Mouse (Mus musculus) midbrain, embryonic 12.5 days (tissue): ENCODE results near the gene Rsad2. TPM values are rescaled to one million over a fixed set of nuclear protein-coding genes. Genes with fewer than 3 reads are reported as not detected.

Experiments used
- ATAC-seq: fragments of 200-750 bp; cut with Nextera tagmentation; 2 replicates; pipeline ENCODE4 v1.8.0; 2017; ENCODE audit warnings: low read depth, moderate TSS enrichment, moderate library complexity; ENCODE audit not compliant: low FRiP score
- H3K27ac ChIP-seq: fragments of 300-500 bp; sonication (generic); replicated peaks from 2 replicates; pipeline ENCODE4 v1.5.1; 2016; ENCODE audit warnings: mild to moderate bottlenecking
- H3K27me3 ChIP-seq: fragments of 300-500 bp; sonication (generic); 2 replicates; pipeline ENCODE4 v1.6.1; 2016; ENCODE audit warnings: mild to moderate bottlenecking
- H3K36me3 ChIP-seq: fragments of 300-500 bp; sonication (generic); 2 replicates; pipeline ENCODE4 v1.6.1; 2016
- H3K4me1 ChIP-seq: fragments of 300-500 bp; sonication (generic); 2 replicates; pipeline ENCODE4 v1.6.1; 2016
- H3K4me2 ChIP-seq: fragments of 300-500 bp; sonication (generic); replicated peaks from 2 replicates; pipeline ENCODE4 v1.6.1; 2016; ENCODE audit warnings: mild to moderate bottlenecking, moderate library complexity
- H3K4me3 ChIP-seq: fragments of 300-500 bp; sonication (generic); 2 replicates; pipeline ENCODE4 v1.5.1; 2016; ENCODE audit warnings: mild to moderate bottlenecking
- H3K9ac ChIP-seq: fragments of 300-500 bp; sonication (generic); replicated peaks from 2 replicates; pipeline ENCODE4 v1.6.1; 2016; ENCODE audit warnings: mild to moderate bottlenecking, moderate library complexity
- H3K9me3 ChIP-seq: fragments of 300-500 bp; sonication (generic); 2 replicates; pipeline ENCODE4 v1.6.1; 2016; ENCODE audit warnings: mild to moderate bottlenecking
- WGBS: fragments of 180-500 bp; shearing (Covaris S2); methylation state at CpG from one replicate; pipeline ENCODE4 v1.1.7; 2016; 5-methylcytosine and 5-hydroxymethylcytosine counted together
- polyA plus RNA-seq: library from polyadenylated mRNA; unstranded; fragments of >200 nt; fragmentation: Nextera tagmentation; extraction: Ambion mirVana; gene quantifications from 2 replicates; pipeline ENCODE4 v1.2.1, GENCODE M21; 2016

Rsad2 gene
- polyA plus RNA-seq, 1 experiment from 2014 or later = 0.23 TPM

DNA sequence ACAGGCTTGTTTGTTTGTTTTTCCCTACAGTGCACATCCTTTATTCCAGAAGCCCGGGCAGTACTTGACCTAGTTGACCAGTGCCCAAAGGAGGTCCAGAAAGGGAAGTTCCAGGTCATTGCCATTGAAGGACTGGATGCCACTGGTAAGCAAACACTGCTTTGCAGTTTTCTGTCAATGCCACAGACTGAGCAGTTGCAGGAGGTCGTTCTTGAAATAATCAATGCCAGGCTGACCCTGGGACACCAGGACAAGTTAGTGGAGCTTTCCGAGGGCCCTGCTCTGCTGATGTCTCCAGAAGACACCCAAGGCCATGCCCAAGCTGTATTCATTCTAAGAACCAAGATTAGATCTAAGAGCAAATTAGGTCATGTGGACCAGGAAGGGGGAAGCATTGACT lies 15.1 kb upstream of the Rsad2 start:
- Histone ChIP-seq H3K27me3 (no peaks in the 10 kb centered on the region), H3K9me3 (no peaks in the 10 kb centered on the region), H3K27ac (no peak overlapping the region), H3K4me1 (peaks cover 12% of the 10 kb centered on the region), H3K36me3 (no peaks in the 10 kb centered on the region), H3K4me3 (no peak overlapping the region), H3K4me2 (no peak overlapping the region), H3K9ac (no peak overlapping the region)
- WGBS = 79% methylated on average over 3 of the region's 3 CpGs
- ATAC-seq = no peak

DNA sequence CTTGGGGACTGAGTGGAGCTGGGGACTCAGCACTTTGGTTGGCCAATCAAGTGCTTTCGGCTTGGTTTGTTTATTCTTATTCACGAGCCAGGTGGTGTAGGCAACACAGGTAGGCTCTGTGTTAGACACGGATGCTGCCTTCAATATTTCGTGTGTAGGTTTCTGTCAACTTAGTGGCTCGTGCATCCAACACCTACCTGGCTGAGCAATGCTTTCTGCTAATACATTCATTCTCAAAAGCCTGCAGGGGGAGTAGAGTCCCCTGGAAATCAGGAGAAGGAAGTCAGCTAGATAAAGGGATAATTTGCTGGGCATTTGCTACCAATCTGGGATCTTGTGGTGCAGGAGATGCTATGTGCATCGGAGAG lies 13.8 kb upstream of the Rsad2 start:
- H3K9me3 ChIP-seq = no peaks in the 10 kb centered on the region
- no peak; the same call in 1 of the 2 replicates for ATAC-seq
- H3K4me2 ChIP-seq = peak overlapping the region; percentile 98
- H3K4me3 ChIP-seq = peak overlapping the region; percentile 64
- H3K36me3 ChIP-seq = no peaks in the 10 kb centered on the region
- peaks cover 12% of the 10 kb centered on the region for H3K4me1 ChIP-seq
- peak overlapping the region; percentile 81; the same call in 1 of the 2 replicates for H3K27ac ChIP-seq
- H3K9ac ChIP-seq = peak overlapping the region; percentile 87
- WGBS = 28% methylated on average over 6 of the region's 6 CpGs
- H3K27me3 ChIP-seq = no peaks in the 10 kb centered on the region

DNA sequence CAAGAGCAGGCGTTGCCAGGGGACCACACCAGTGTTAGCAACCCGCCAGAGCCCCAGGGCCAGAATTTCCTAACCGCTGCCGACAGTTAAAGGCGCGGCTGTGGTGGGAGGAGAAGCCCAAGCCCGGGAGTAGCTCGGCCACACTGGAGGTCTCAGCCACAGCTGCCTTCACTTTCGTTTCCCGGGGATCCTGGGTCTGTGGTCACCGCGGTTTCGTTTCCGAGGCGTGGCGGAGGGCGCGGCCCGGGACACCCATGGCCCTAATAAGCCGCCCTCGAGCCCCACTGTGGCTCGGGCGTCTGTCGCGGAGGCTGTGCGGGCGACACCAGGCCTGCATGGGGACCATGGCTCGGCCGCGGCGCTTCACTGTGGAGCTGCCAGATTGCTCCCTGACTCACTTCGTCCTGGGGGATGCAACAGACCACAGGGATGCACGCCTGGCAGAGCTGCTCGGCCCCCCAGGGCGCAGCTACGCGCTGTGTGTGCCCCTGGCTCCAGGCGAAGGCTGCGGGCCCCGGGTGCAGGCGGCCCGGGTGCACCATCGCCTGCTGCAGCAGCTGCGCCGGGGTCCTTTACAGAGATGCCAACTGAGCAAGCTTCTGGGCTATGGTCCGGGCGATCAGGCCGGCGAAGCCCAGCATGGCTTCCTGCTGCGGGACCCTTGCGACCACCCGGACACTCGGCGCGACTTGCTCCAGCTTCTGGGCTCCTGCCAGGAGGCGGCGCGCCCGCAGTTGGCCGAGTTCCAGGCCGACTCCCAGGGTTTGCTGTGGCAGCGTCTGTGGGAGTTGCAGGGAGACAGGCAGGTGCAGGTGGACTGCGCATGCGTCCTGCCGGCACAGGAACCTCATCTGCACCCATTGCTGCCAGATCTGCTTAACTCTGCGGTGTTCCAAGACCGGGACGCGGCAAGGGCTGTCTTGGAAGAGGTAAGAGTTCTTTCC lies 13.1 kb upstream of the Rsad2 start, which contains the start of gene Cmpk2:
TSS of gene Cmpk2 (plus strand) at position 107 of the 944 bp plus-strand sequence.
- H3K4me2 ChIP-seq = peak within 1 kb of the TSS; percentile 98

DNA sequence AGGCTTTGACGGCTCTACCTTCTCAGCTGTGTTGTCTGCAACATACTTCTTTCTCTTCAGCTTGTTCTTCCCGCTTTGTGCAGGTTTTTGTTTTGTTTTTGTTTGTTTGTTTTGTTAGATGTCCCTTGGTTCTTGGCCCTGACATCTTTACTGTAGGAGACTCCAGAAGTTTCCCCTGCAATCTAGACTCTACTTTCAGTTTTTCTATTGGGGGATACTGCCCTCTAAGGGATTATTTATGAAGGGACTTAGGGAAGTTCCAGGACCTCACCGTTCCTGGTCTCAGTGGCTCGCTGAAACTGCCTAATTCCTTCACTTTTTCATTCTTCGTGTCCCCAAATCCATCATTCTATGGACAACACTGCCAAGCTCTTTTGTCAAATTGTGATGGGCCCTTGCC lies 9.3 kb upstream of the Rsad2 start:
- no peaks in the 10 kb centered on the region for H3K27me3 ChIP-seq
- WGBS = 78% methylated on average over 5 of the region's 5 CpGs
- no peak overlapping the region for H3K27ac ChIP-seq
- H3K4me3 ChIP-seq = no peak overlapping the region
- H3K9me3 ChIP-seq = no peaks in the 10 kb centered on the region
- no peak for ATAC-seq
- no peak overlapping the region for H3K9ac ChIP-seq
- peaks cover 12% of the 10 kb centered on the region for H3K4me1 ChIP-seq
- H3K4me2 ChIP-seq = no peak overlapping the region
- no peaks in the 10 kb centered on the region for H3K36me3 ChIP-seq

More for the DNA sequence above, 13.1 kb upstream of the Rsad2 start, which contains the start of gene Cmpk2:
- Histone ChIP-seq H3K9ac (peak within 1 kb of the TSS; percentile 87), H3K9me3 (no peaks in the 10 kb centered on the region), H3K27me3 (no peaks in the 10 kb centered on the region), H3K27ac (peak within 1 kb of the TSS; percentile 81), H3K36me3 (no peaks in the 10 kb centered on the region), H3K4me3 (peak within 1 kb of the TSS; percentile 64), H3K4me1 (peaks cover 12% of the 10 kb centered on the region)
- peak; percentile 84 for ATAC-seq
- WGBS = under 1% methylated on average over 67 of the region's 69 CpGs

DNA sequence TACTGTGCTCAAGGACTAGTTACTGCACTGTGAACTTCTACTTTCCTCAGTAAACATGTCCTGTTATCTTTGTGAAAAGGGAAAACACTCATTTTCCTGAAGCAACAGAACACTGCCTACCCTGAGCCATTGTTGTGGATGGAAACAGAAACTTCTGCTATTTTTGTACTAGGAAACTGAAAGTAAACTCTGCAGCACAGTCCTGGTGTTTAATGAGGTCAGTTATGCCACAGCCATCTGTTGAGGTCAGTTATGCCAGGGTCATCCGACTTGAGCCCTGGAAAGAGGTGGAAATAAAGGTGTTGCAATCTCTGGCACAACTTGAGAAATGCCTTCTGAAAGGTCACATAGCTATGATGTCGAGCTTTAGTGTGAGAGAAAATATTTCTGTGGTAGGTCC lies 3.8 kb upstream of the Rsad2 start:
- Histone ChIP-seq H3K4me3 (no peak overlapping the region), H3K36me3 (no peaks in the 10 kb centered on the region), H3K27me3 (no peaks in the 10 kb centered on the region), H3K4me1 (peaks cover 8% of the 10 kb centered on the region; the same call in 1 of the 2 replicates), H3K9ac (no peak overlapping the region), H3K27ac (no peak overlapping the region), H3K4me2 (no peak overlapping the region), H3K9me3 (no peaks in the 10 kb centered on the region)
- ATAC-seq = no peak
- WGBS = 64% methylated on average over 2 of the region's 2 CpGs

DNA sequence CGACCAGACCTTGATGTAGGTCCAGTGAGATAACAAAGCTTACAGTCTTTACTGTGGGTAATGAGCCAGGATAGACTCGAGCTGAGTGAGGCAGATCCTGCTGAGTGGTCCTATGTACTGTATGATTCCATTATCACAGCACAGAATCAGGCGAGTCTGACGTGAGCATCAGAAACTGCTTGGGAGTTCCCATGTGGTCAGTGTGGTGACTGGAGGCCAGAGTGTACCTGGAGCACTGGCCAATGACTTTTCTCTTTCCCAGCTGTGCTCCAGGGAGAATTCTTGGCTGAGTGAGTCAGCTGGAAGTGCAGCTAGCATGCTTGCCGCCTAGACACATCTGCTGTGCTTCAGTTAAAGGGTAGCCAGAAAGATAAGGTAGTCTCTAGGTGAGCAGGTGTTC lies 1.6 kb downstream of the Rsad2 start:
- no peaks in the 10 kb centered on the region for H3K36me3 ChIP-seq

DNA sequence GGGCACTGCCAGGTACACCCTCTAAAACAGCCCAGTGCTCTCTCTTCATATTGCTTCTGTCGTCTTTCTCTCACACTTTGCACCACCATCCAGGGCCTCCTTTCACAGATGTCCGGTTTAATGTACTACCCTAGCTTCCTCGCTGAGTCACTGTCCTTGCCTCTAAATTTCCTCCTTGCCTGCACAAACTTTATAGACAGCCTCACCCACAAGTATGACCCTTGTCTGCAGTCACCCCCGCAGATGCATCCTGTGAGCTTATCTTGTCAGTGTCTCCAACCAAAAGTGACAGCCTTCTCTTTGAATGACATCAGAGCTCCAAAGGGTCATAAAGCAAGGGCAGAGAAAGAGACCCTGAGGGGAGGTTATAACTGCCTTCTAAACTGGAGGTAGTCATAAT lies 3.3 kb downstream of the Rsad2 start:
- Histone ChIP-seq H3K27me3 (no peaks in the 10 kb centered on the region), H3K36me3 (no peaks in the 10 kb centered on the region), H3K9ac (no peak overlapping the region), H3K4me2 (no peak overlapping the region), H3K4me3 (no peak overlapping the region), H3K27ac (no peak overlapping the region), H3K4me1 (peaks cover 8% of the 10 kb centered on the region; the same call in 1 of the 2 replicates), H3K9me3 (no peaks in the 10 kb centered on the region)
- WGBS = 79% methylated on average over 4 of the region's 4 CpGs
- no peak for ATAC-seq

More for the DNA sequence above, 1.6 kb downstream of the Rsad2 start:
- H3K9ac ChIP-seq = no peak overlapping the region
- no peaks in the 10 kb centered on the region for H3K27me3 ChIP-seq
- H3K9me3 ChIP-seq = no peaks in the 10 kb centered on the region
- no peak overlapping the region for H3K4me3 ChIP-seq
- peaks cover 8% of the 10 kb centered on the region; the same call in 1 of the 2 replicates for H3K4me1 ChIP-seq
- WGBS = 64% methylated on average over 5 of the region's 5 CpGs
- no peak for ATAC-seq
- H3K27ac ChIP-seq = no peak overlapping the region
- H3K4me2 ChIP-seq = no peak overlapping the region

DNA sequence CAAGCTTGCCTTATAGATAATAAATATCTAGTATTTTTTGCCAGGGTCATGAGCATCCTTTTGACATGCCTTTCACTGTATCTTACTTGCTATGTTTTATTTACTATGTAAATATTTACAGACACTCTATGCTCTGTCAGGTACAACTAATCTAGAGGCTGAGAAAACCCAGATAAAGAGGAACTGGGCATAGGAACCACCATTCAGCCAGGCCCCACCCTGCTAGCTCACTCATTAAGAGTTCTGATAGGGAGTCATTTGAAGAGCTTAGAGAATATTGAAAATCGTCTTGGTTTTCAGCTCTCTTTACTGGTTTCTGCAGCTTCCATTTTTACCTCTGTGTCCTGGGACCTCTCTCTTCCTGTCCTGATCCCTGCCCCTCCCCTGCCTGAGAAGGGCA lies 5.1 kb downstream of the Rsad2 start:
- H3K4me2 ChIP-seq = no peak overlapping the region
- WGBS = 68% methylated on average over 1 of the region's 1 CpGs
- H3K9me3 ChIP-seq = no peaks in the 10 kb centered on the region
- H3K27ac ChIP-seq = no peak overlapping the region
- H3K4me1 ChIP-seq = peaks cover 3% of the 10 kb centered on the region; the same call in 1 of the 2 replicates
- H3K27me3 ChIP-seq = no peaks in the 10 kb centered on the region
- no peak overlapping the region for H3K9ac ChIP-seq
- H3K4me3 ChIP-seq = no peak overlapping the region
- H3K36me3 ChIP-seq = no peaks in the 10 kb centered on the region
- no peak for ATAC-seq

DNA sequence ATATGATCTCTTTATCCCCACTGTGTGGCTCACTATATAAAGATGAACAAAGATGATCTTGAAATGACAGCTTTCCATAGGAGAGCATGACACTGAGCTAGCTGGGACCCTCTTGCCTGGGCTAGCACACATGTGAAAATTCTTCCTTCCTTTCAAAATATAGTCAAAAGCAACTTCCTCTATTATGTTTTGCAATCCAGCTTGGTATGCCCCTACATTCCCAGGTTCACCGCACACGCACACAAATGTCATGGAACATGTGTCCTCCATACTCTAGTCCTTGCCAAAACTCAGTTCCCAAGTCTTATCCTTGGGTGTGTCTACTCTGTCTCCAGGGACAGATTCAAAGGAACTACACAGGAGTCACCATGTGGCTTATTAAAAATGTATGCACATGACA lies 6.8 kb downstream of the Rsad2 start:
- H3K4me1 ChIP-seq = no peaks in the 10 kb centered on the region
- no peak overlapping the region for H3K4me3 ChIP-seq
- no peak overlapping the region for H3K4me2 ChIP-seq
- no peak overlapping the region for H3K9ac ChIP-seq
- H3K27ac ChIP-seq = no peak overlapping the region
- ATAC-seq = no peak
- no peaks in the 10 kb centered on the region for H3K27me3 ChIP-seq
- no peaks in the 10 kb centered on the region for H3K36me3 ChIP-seq
- H3K9me3 ChIP-seq = no peaks in the 10 kb centered on the region
- 97% methylated on average over 2 of the region's 2 CpGs for WGBS

DNA sequence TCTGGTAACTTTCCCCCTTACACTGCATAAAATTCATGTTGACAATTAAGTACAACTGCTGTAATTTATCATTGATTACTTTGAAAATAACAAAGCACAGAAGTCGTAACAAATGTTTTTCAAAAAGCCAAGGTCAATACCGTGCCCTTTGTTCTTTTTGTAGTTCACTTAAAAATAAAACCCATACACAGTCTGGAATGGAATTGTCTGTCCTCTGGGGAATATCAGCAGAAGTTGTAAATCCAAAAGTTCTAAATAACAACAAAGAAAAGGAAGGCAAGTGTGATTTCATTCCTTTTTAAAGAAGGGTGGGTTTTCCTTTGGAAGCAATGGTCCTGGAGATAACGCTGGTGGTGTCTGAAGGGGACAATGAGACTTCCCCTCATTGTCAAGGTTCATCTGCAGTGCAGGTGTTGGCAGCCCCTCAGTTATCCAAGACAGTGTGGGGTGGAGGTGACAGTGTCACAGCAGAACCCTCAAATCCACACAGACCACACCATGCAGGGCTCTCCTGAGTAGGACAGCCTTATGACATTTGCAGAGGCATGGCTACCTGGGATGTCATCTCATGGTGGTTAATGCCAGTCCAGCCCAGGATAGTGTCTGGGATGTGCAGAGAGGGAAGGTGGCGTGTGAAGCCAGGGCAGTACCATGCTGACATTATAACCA lies 9.7 kb downstream of the Rsad2 start:
- no peaks in the 10 kb centered on the region for H3K9me3 ChIP-seq
- no peaks in the 10 kb centered on the region for H3K27me3 ChIP-seq
- H3K4me1 ChIP-seq = no peaks in the 10 kb centered on the region
- ATAC-seq = no peak
- no peak overlapping the region for H3K9ac ChIP-seq
- no peak overlapping the region for H3K27ac ChIP-seq
- no peak overlapping the region for H3K4me2 ChIP-seq
- WGBS = 93% methylated on average over 4 of the region's 4 CpGs
- no peaks in the 10 kb centered on the region for H3K36me3 ChIP-seq
- no peak overlapping the region for H3K4me3 ChIP-seq

DNA sequence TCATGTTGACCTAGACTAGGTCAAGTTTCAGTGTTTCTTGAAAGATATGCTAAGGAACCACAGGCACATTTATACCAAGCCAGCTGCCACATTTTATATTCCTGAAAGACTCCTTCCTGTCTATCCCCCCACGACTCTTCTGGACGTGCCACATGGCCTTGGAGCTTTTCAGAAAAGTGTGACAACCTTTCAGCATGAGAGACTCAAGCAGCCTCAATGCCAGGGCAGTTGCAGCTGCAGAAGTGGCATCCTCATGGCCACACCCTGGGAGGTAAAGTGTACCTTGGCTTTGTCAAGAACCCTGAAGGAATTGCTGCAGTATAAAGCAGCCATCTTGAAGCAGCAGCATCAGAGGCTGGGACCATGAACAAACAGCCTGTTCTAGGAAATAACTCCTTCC lies 11.7 kb downstream of the Rsad2 start:
- H3K27me3 ChIP-seq = no peaks in the 10 kb centered on the region
- H3K4me3 ChIP-seq = no peak overlapping the region
- H3K4me1 ChIP-seq = no peaks in the 10 kb centered on the region
- 85% methylated on average over 2 of the region's 2 CpGs for WGBS
- H3K9me3 ChIP-seq = no peaks in the 10 kb centered on the region
- H3K27ac ChIP-seq = no peak overlapping the region
- H3K36me3 ChIP-seq = no peaks in the 10 kb centered on the region
- no peak overlapping the region for H3K9ac ChIP-seq
- no peak for ATAC-seq
- H3K4me2 ChIP-seq = no peak overlapping the region

DNA sequence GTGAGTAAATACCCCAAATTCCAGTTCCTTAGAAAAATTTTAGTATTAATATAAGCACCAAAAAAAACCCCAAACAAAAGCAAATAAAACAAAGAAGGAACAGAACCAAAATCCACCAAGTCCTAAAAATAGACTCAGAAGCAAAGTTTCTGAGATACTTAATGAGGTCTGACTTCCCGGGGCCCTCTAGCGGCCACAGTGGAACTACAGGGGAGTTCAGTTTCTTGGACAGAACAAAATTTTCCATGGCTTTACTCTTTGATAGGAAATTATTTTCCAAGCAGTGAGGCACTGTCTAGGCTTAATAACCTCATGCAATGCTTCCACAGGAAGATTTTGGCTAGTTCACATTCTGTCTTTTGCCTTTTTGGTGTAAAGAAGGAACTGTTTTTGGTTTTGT lies 12.2 kb downstream of the Rsad2 start:
- Histone ChIP-seq H3K4me1 (no peaks in the 10 kb centered on the region), H3K4me2 (no peak overlapping the region), H3K27ac (no peak overlapping the region), H3K9ac (no peak overlapping the region), H3K36me3 (no peaks in the 10 kb centered on the region), H3K9me3 (no peaks in the 10 kb centered on the region), H3K27me3 (no peaks in the 10 kb centered on the region), H3K4me3 (no peak overlapping the region)
- 7% methylated on average over 2 of the region's 2 CpGs for WGBS
- ATAC-seq = no peak
